Mouse (Mus musculus) forebrain, postnatal 0 days (tissue): ENCODE results near the gene Rbbp4. TPM values are rescaled to one million over a fixed set of nuclear protein-coding genes. Genes with fewer than 3 reads are reported as not detected.

Experiments used
- ATAC-seq: fragments of 200-750 bp; cut with Nextera tagmentation; 2 replicates; pipeline ENCODE4 v1.8.0; 2017; ENCODE audit warnings: mild to moderate bottlenecking, moderate library complexity
- DNase-seq: peaks from one replicate; pipeline ENCODE4 v3.0.0-alpha.2; 2015
- H3K27ac ChIP-seq: fragments of 300-500 bp; sonication (generic); 2 replicates; pipeline ENCODE4 v1.5.1; 2014; ENCODE audit warnings: low read depth, mild to moderate bottlenecking, antibody characterized with exemption, low read length, moderate library complexity, mixed read lengths
- H3K27me3 ChIP-seq: fragments of 300-500 bp; sonication (generic); 2 replicates; pipeline ENCODE4 v1.6.1; 2014; ENCODE audit warnings: mild to moderate bottlenecking, low read length, mixed read lengths; ENCODE audit not compliant: insufficient read depth
- H3K36me3 ChIP-seq: fragments of 300-500 bp; sonication (generic); 2 replicates; pipeline ENCODE4 v1.6.1; 2014; ENCODE audit warnings: mild to moderate bottlenecking, moderate library complexity; ENCODE audit not compliant: insufficient read depth
- H3K4me1 ChIP-seq: fragments of 300-500 bp; sonication (generic); 2 replicates; pipeline ENCODE4 v1.6.1; 2014; ENCODE audit warnings: antibody characterized with exemption; ENCODE audit not compliant: insufficient read depth
- H3K4me2 ChIP-seq: fragments of 300-500 bp; sonication (generic); 2 replicates; pipeline ENCODE4 v1.6.1; 2014; ENCODE audit warnings: low read depth, mild to moderate bottlenecking, moderate library complexity
- H3K4me3 ChIP-seq: fragments of 300-500 bp; sonication (generic); 2 replicates; pipeline ENCODE4 v1.5.1; 2014; ENCODE audit warnings: low read depth, low read length, mixed read lengths
- H3K9ac ChIP-seq: fragments of 300-500 bp; sonication (generic); 2 replicates; pipeline ENCODE4 v1.6.1; 2014; ENCODE audit warnings: mild to moderate bottlenecking
- H3K9me3 ChIP-seq: fragments of 300-500 bp; sonication (generic); 2 replicates; pipeline ENCODE4 v1.6.1; 2016; ENCODE audit warnings: low read length
- CTCF ChIP-seq: sonication (generic); IDR thresholded peaks from 2 replicates; pipeline ENCODE4 v1.5.1; 2016; ENCODE audit warnings: antibody characterized with exemption, control low read depth, low read depth
- WGBS: fragments of 180-500 bp; shearing (Covaris S2); extraction: QIAGEN DNeasy Blood & Tissue Kit; methylation state at CpG from one replicate; pipeline ENCODE4 v1.1.7; 2014; 5-methylcytosine and 5-hydroxymethylcytosine counted together
- polyA plus RNA-seq: library from polyadenylated mRNA; unstranded; fragments of >200 nt; fragmentation: Nextera tagmentation; extraction: Ambion mirVana; gene quantifications from 2 replicates; pipeline ENCODE4 v1.2.1, GENCODE M21; 2015
- total RNA-seq: library from RNA; depleted of rRNA; stranded (reverse); fragments of >200 nt; gene quantifications from 2 replicates; pipeline ENCODE4 v1.2.3, GENCODE M21; 2014

Rbbp4 gene
- total and polyA plus RNA-seq, 2 experiments from 2014 or later = 103 to 272 TPM

GRCm38 (mm10) chr4:129354236-129354635 is 19.1 kb upstream of the Rbbp4 start:
- ATAC-seq (no peak), DNase-seq (no peak)
- Histone ChIP-seq H3K4me2 (no peak overlapping the region), H3K9me3 (no peaks in the 10 kb centered on the region), H3K4me3 (no peak overlapping the region), H3K27ac (no peak overlapping the region), H3K9ac (no peak overlapping the region), H3K36me3 (peaks cover 30% of the 10 kb centered on the region), H3K27me3 (no peaks in the 10 kb centered on the region), H3K4me1 (no peaks in the 10 kb centered on the region)
- no peak for TF ChIP-seq CTCF
- WGBS = 80% methylated on average over 15 of the region's 15 CpGs

DNA sequence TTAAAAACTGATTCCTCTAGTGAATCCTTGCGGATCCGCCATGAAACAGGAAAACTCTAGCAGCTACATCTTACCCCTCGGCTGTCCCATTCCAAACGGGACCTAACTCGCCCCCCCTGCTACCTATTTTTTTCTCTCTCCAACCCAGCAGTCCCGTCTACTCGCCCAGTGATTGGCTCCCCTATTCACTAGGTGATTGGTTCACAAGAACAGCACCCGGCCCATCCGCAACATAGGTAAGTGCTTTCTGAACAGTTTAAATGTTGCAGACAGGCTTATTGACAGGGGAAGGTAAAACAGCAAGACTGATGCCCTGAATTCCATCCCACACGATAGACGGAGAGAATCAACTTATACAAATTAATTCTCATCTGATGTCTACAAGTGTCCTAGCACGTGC is 18.0 kb upstream of the Rbbp4 start:
- no peaks in the 10 kb centered on the region for H3K4me1 ChIP-seq
- WGBS = 90% methylated on average over 12 of the region's 12 CpGs
- ATAC-seq = no peak

DNA sequence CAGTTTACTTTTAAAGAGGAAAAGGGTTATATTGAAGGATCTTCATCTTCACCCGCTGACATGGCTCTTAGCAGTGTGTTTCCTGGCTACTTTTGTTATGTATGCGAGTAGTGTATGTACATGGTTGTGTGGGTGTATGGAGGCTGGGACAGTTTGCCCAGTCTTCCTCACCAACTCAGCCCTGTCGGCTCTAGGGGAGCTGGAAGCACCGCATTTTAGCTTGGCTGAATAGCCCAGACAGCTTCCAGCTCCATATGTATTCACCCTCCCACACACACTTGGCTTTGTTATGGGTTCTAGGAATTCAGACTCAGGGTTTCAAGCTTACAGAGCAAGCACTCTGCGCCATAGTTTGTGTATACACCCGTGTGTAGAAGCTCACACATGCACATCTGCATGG is 15.9 kb upstream of the Rbbp4 start:
- ATAC-seq = peak; percentile 23
- Histone ChIP-seq H3K36me3 (peaks cover 25% of the 10 kb centered on the region), H3K4me2 (no peak overlapping the region), H3K4me3 (no peak overlapping the region), H3K9me3 (no peaks in the 10 kb centered on the region), H3K9ac (no peak overlapping the region), H3K27me3 (no peaks in the 10 kb centered on the region), H3K4me1 (no peaks in the 10 kb centered on the region), H3K27ac (no peak overlapping the region)
- TF ChIP-seq CTCF = no peak
- WGBS = 71% methylated on average over 6 of the region's 6 CpGs
- peak; percentile 11 for DNase-seq

More for the DNA sequence above, 18.0 kb upstream of the Rbbp4 start:
- peaks cover 26% of the 10 kb centered on the region for H3K36me3 ChIP-seq
- H3K4me3 ChIP-seq = no peak overlapping the region
- no peak overlapping the region for H3K4me2 ChIP-seq
- H3K27ac ChIP-seq = no peak overlapping the region
- no peaks in the 10 kb centered on the region for H3K27me3 ChIP-seq
- TF ChIP-seq CTCF = no peak
- no peaks in the 10 kb centered on the region for H3K9me3 ChIP-seq
- H3K9ac ChIP-seq = no peak overlapping the region
- no peak for DNase-seq

DNA sequence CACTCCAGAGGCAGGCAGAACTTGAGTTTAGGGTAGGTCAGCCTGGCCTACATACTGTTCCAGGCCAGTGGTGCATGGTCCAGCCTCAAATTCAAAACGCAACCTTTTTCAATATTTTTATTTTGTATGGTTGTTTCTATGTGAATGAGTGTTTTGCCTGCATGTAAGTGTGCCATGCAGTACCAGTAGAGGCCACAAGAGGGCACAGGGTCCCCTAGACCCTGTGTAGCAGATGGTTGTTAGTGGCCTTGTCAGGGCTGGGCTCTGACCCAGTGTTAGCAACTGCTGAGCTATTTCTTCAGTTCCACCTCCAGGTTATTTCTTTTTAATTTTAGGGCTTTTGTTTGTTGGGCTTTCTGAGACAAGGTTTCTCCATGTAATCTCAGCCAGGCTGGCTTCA is 15.5 kb upstream of the Rbbp4 start:
- peak; percentile 87 for ATAC-seq
- H3K27me3 ChIP-seq = no peaks in the 10 kb centered on the region
- H3K4me2 ChIP-seq = no peak overlapping the region
- TF ChIP-seq CTCF = peak; percentile 95
- peaks cover 23% of the 10 kb centered on the region for H3K36me3 ChIP-seq
- H3K4me3 ChIP-seq = no peak overlapping the region
- no peak overlapping the region for H3K27ac ChIP-seq
- peak; percentile 87 for DNase-seq
- no peaks in the 10 kb centered on the region for H3K9me3 ChIP-seq
- no peaks in the 10 kb centered on the region for H3K4me1 ChIP-seq
- WGBS = 9% methylated on average over 1 of the region's 1 CpGs
- H3K9ac ChIP-seq = no peak overlapping the region

GRCm38 (mm10) chr4:129346481-129347154 is 11.4 kb upstream of the Rbbp4 start:
- DNase-seq (peak; percentile 55), ATAC-seq (no peak; the same call in 1 of the 2 replicates)
- Histone ChIP-seq H3K4me1 (no peaks in the 10 kb centered on the region), H3K4me2 (no peak overlapping the region), H3K27ac (no peak overlapping the region; the same call in 1 of the 2 replicates), H3K4me3 (no peak overlapping the region), H3K9ac (no peak overlapping the region), H3K27me3 (no peaks in the 10 kb centered on the region), H3K9me3 (no peaks in the 10 kb centered on the region), H3K36me3 (peaks cover 16% of the 10 kb centered on the region)
- TF ChIP-seq CTCF = no peak
- 63% methylated on average over 15 of the region's 15 CpGs for WGBS

- Histone ChIP-seq H3K9me3 (no peaks in the 10 kb centered on the region), H3K27ac (no peak overlapping the region), H3K9ac (no peak overlapping the region), H3K4me3 (no peak overlapping the region), H3K4me1 (no peaks in the 10 kb centered on the region), H3K4me2 (no peak overlapping the region), H3K27me3 (no peaks in the 10 kb centered on the region), H3K36me3 (peaks cover 16% of the 10 kb centered on the region)
- DNase-seq (no peak), ATAC-seq (no peak)
- WGBS = 86% methylated on average over 2 of the region's 2 CpGs
- no peak for TF ChIP-seq CTCF
Observed at GRCm38 (mm10) chr4:129342705-129343104, 7.5 kb upstream of the Rbbp4 start.

DNA sequence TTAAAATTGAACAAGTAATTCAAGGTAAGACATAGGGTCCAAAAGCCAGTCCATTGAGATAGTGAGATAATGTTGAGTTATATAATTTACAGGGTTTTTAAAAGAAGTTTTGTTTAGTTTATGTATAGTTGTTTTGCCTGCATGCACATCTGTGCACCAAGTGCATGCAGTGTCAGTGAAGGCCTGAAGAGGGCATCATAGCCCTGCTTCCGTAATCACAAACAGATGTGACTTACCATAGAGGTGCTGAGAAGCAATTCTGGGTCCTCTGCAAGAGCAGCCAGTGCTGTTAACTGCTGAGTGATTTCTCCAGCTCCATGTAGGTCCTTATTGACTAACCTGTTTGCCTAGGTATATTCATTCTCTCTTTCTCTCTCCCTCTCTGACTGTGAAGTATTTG is 6.7 kb upstream of the Rbbp4 start:
- no peak overlapping the region for H3K4me2 ChIP-seq
- no peaks in the 10 kb centered on the region for H3K4me1 ChIP-seq
- H3K27me3 ChIP-seq = no peaks in the 10 kb centered on the region
- no peak overlapping the region for H3K4me3 ChIP-seq
- no peaks in the 10 kb centered on the region for H3K9me3 ChIP-seq
- H3K27ac ChIP-seq = no peak overlapping the region
- no peak for ATAC-seq
- no peak overlapping the region for H3K9ac ChIP-seq
- DNase-seq = no peak
- TF ChIP-seq CTCF = 0 out of 2 replicates have a peak, but pooled peaks have one; percentile 9
- 83% methylated on average over 1 of the region's 1 CpGs for WGBS
- H3K36me3 ChIP-seq = peaks cover 16% of the 10 kb centered on the region
